Mouse (Mus musculus) ES-E14 (cell line): ENCODE results near the gene Mest. TPM values are rescaled to one million over a fixed set of nuclear protein-coding genes. Genes with fewer than 3 reads are reported as not detected.

ENCODE experiments used
- DNase-seq: peaks from one replicate; pipeline ENCODE4 v3.0.0-alpha.2; 2013; ENCODE audit warnings: low read depth, low spot score
- H3K27ac ChIP-seq: 2 replicates; pipeline ENCODE4 v1.5.1; 2012; ENCODE audit warnings: low read depth, mild to moderate bottlenecking, low read length, moderate library complexity, mixed read lengths; ENCODE audit not compliant: poor library complexity, insufficient read depth, severe bottlenecking
- H3K36me3 ChIP-seq: 2 replicates; pipeline ENCODE4 v1.6.1; 2012; ENCODE audit warnings: mild to moderate bottlenecking, low read length, moderate library complexity, mixed read lengths; ENCODE audit not compliant: control insufficient read depth, poor library complexity, insufficient read depth, severe bottlenecking
- H3K4me1 ChIP-seq, 2 experiments: fragments of 150-350 bp in 1 of 2; sonication (generic) in 1 of 2; 2 replicates each; pipeline ENCODE4 v1.6.1; 2012; ENCODE audit warnings: low read length in 2 of 2, mild to moderate bottlenecking in 1 of 2, mixed read lengths in 1 of 2; ENCODE audit not compliant: control insufficient read depth in 2 of 2, insufficient read depth in 2 of 2, poor library complexity in 1 of 2
- H3K4me3 ChIP-seq, 2 experiments: fragments of 150-350 bp in 1 of 2; sonication (generic) in 1 of 2; 2 replicates each; pipeline ENCODE4 v1.5.1; 2012; ENCODE audit warnings: low read length in 2 of 2, low read depth in 1 of 2, mild to moderate bottlenecking in 1 of 2, mixed read lengths in 1 of 2; ENCODE audit not compliant: insufficient read depth in 1 of 2, poor library complexity in 1 of 2, severe bottlenecking in 1 of 2
- H3K9ac ChIP-seq: 2 replicates; pipeline ENCODE4 v1.6.1; 2012; ENCODE audit warnings: low read depth, mild to moderate bottlenecking, low read length, mixed read lengths; ENCODE audit not compliant: poor library complexity, insufficient read depth, severe bottlenecking
- H3K9me3 ChIP-seq: fragments of 150-350 bp; sonication (generic); 2 replicates; pipeline ENCODE4 v1.6.1; 2012; ENCODE audit warnings: low read depth, mild to moderate bottlenecking, low read length; ENCODE audit not compliant: control insufficient read depth, insufficient read depth
- CHD2 ChIP-seq: IDR thresholded peaks from 2 replicates; pipeline ENCODE4 v1.6.1; 2014; ENCODE audit warnings: mild to moderate bottlenecking, low read depth, low read length, inconsistent platforms
- HCFC1 ChIP-seq: IDR thresholded peaks from 2 replicates; pipeline ENCODE4 v1.6.1; 2012; ENCODE audit warnings: low read length, inconsistent platforms, borderline replicate concordance; ENCODE audit not compliant: insufficient read depth
- MAFK ChIP-seq: IDR thresholded peaks from 2 replicates; pipeline ENCODE4 v1.6.1; 2014; ENCODE audit warnings: mild to moderate bottlenecking, low read depth, low read length, inconsistent platforms; ENCODE audit not compliant: insufficient read depth
- ZC3H11A ChIP-seq: IDR thresholded peaks from 2 replicates; pipeline ENCODE4 v1.6.1; 2012; ENCODE audit warnings: low read depth, mild to moderate bottlenecking, inconsistent platforms, low read length, borderline replicate concordance
- ZNF384 ChIP-seq: IDR thresholded peaks from 2 replicates; pipeline ENCODE4 v1.6.1; 2012; ENCODE audit warnings: low read depth, low read length, inconsistent platforms
- in situ Hi-C, 2 experiments: fragments of 600-800 bp; cut with MboI; formaldehyde crosslinking; loops; one replicate each; pipeline ENCODE4 v1.15.1; 2025; ENCODE audit warnings: low sequenced_read_pairs in 2 of 2, inconsistent platforms in 1 of 2; ENCODE audit not compliant: unreplicated experiment in 2 of 2
- total RNA-seq: library from RNA; depleted of rRNA; stranded (reverse); fragments of 300-350 nt; gene quantifications from 2 replicates; pipeline ENCODE4 v1.2.3, GENCODE M21; 2012

Mest gene
- total RNA-seq, 1 experiment = 223 TPM

DNA sequence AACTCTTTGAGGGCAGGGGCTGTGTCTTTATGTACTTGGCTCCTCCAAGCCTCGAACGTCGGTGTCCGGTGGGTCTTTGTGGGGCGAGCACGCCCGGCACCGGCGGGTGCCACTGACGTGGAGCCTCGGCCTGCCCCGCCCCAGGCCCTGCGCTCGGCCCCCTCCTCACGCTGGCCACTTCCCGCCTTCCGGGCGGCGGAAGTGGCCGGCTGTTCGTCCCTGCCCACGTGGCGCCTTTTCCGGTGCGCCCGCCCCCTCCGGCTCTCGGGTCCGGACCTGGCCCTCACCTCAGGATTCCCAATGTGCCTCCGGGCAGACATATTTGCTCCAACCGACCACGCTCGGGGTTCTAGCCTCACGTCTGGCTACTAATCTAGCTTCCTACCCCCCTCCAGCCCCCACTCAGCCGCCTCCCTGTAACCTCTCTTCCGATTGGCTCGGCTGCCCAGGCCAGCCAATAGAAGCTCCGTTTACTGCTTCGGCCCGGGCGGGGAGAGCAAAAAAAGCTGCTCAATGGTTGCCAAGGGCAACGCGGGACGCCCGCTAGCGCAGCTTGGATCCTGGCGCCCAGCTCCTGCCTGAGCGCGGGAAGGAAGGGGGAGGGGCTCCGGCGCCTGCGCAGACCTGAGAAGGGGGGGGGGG is 29.9 kb upstream of the Mest start, which contains the start of gene Cep41:
Cep41 (minus strand) TSS at position 400 of the 642 bp plus-strand sequence.
- peak within 1 kb of the TSS; percentile 66 to 86 for H3K4me3 ChIP-seq
- in situ Hi-C loops = no loop called here
- TF ChIP-seq ZC3H11A = no peak
- TF ChIP-seq HCFC1 = peak; percentile 56; the same call in 1 of the 2 replicates
- 0 out of 2 replicates have a peak, but pooled peaks have one; percentile 49 for TF ChIP-seq ZNF384
- TF ChIP-seq MAFK = no peak
- peak; percentile 92 for TF ChIP-seq CHD2
- peak within 1 kb of the TSS; percentile 83 for H3K27ac ChIP-seq
- peaks cover 2 to 5% of the 10 kb centered on the region in 2 experiments; a peak in 3 of 4 replicates for H3K4me1 ChIP-seq
- H3K9ac ChIP-seq = peak within 1 kb of the TSS; percentile 95
- no peaks in the 10 kb centered on the region for H3K9me3 ChIP-seq
- no peaks in the 10 kb centered on the region for H3K36me3 ChIP-seq
- peak; percentile 94 for DNase-seq

- no peak overlapping the region for H3K9ac ChIP-seq
- no peak for TF ChIP-seq CHD2
- no peak for TF ChIP-seq MAFK
- TF ChIP-seq ZNF384 = no peak
- TF ChIP-seq HCFC1 = no peak
- TF ChIP-seq ZC3H11A = no peak
- in situ Hi-C loops = no loop called here
- peaks cover 2 to 5% of the 10 kb centered on the region in 2 experiments; a peak in 3 of 4 replicates for H3K4me1 ChIP-seq
- H3K27ac ChIP-seq = no peak overlapping the region
- DNase-seq = no peak
- H3K9me3 ChIP-seq = no peaks in the 10 kb centered on the region
- 0 out of 4 replicates have a peak overlapping the region, but pooled peaks of 1 of the 2 experiments have one; percentile 2 for H3K4me3 ChIP-seq
- H3K36me3 ChIP-seq = no peaks in the 10 kb centered on the region
Observed at GRCm38 (mm10) chr6:30694209-30694608, 29.1 kb upstream of the Mest start.

DNA sequence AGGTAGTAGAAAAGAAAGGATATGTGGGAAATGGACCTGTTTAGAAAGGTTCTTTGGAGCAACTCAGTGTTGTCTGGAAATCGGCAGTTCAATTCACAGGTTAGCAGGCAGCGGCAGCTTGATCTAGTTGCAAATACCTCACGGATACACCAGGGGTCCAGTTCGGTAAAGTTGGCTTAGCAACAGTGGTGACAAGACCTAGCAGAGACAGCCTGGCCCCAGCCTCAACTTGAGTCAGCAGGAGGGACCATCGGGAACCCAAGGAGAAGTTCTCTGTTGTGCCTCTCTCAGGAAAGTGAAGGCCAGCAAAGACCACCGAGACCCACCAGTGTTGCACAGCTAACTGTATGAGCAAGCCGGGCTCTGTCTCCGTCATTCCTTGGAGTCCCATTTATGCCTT is 28.2 kb upstream of the Mest start:
- Histone ChIP-seq H3K9me3 (no peaks in the 10 kb centered on the region), H3K4me3 (no peak overlapping the region), H3K36me3 (no peaks in the 10 kb centered on the region), H3K9ac (no peak overlapping the region), H3K4me1 (peaks cover 2 to 5% of the 10 kb centered on the region in 2 experiments; a peak in 3 of 4 replicates), H3K27ac (no peak overlapping the region)
- in situ Hi-C loops = no loop called here
- no peak for TF ChIP-seq ZC3H11A
- TF ChIP-seq MAFK = no peak
- no peak for TF ChIP-seq ZNF384
- TF ChIP-seq HCFC1 = no peak
- TF ChIP-seq CHD2 = no peak
- DNase-seq = no peak

- in situ Hi-C loops = no loop called here
- H3K27ac ChIP-seq = no peak overlapping the region
- no peak overlapping the region for H3K4me3 ChIP-seq
- H3K9ac ChIP-seq = no peak overlapping the region
- no peaks in the 10 kb centered on the region for H3K36me3 ChIP-seq
- DNase-seq = no peak
- no peaks in the 10 kb centered on the region for H3K9me3 ChIP-seq
- TF ChIP-seq CHD2 (no peak), ZC3H11A (no peak), ZNF384 (no peak), MAFK (no peak), HCFC1 (no peak)
- H3K4me1 ChIP-seq = peaks cover 2 to 4% of the 10 kb centered on the region in 2 experiments; a peak in 3 of 4 replicates
Observed at GRCm38 (mm10) chr6:30697464-30697863, 25.9 kb upstream of the Mest start.

- Histone ChIP-seq H3K27ac (no peak overlapping the region), H3K9ac (no peak overlapping the region), H3K9me3 (no peaks in the 10 kb centered on the region), H3K4me3 (no peak overlapping the region), H3K4me1 (0 out of 4 replicates have a peak, but pooled peaks cover 0 to 2% of the 10 kb centered on the region in 2 experiments), H3K36me3 (no peaks in the 10 kb centered on the region)
- no peak for DNase-seq
- no peak for TF ChIP-seq CHD2
- TF ChIP-seq HCFC1 = no peak
- TF ChIP-seq ZNF384 = no peak
- no peak for TF ChIP-seq ZC3H11A
- no peak for TF ChIP-seq MAFK
- in situ Hi-C loops = no loop called here
Observed at GRCm38 (mm10) chr6:30698036-30698435, 25.3 kb upstream of the Mest start.
